Mouse (Mus musculus): Measurements from ENCODE around the gene Pgap3.

Gene Pgap3

DNA sequence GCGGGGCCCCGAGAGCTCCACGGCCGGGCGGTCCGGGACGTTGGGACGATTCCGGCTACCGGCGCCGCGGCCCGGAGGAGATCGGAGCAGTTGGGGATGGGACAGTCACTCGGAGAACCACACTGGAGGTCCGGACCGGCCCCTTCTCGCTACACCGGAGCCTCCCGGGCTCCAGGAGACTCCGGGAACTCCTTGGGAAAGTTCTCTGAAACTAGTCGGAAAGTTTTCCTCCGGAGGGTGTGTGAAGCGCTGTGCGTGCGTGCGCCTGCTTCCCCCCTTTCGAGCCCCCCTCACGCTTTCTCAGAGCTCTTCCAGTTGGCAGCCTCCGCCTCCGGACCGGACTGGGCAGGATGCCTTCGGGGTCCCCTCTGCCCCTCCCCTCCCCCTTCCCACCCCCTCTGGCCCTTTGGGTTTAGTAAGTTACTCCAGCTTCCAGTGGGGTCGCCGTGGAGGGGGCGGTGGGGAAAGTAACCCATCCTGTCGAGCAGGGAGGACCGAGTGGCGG is 12.6 kb upstream of the Pgap3 start:
- peak; percentile 61 for DNase-seq (ENCODE audit: extremely low read depth, insufficient read length, low spot score)

DNA sequence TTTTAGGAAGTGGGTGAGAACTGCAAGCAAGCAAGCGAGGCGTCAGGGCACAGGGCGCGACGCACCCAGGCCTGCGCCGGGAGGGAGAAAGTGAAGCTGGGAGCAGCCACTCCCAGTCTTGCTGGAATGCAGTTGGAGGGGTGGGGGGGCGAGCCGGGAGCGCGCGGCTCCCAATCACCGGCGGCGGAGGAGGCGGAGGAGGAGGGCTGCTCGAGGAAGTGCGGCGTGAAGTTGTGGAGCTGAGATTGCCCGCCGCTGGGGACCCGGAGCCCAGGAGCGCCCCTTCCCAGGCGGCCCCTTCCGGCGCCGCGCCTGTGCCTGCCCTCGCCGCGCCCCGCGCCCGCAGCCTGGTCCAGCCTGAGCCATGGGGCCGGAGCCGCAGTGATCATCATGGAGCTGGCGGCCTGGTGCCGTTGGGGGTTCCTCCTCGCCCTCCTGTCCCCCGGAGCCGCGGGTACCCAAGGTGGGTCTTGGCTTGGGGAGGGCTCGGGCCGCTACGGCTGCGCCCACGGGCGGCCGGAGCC is 12.0 kb upstream of the Pgap3 start, which contains the start of gene Erbb2:
Erbb2 (plus strand) TSS at position 198 of the 524 bp plus-strand sequence.
- DNase-seq (ENCODE audit: extremely low read depth, insufficient read length, low spot score): peak; percentile 94

DNA sequence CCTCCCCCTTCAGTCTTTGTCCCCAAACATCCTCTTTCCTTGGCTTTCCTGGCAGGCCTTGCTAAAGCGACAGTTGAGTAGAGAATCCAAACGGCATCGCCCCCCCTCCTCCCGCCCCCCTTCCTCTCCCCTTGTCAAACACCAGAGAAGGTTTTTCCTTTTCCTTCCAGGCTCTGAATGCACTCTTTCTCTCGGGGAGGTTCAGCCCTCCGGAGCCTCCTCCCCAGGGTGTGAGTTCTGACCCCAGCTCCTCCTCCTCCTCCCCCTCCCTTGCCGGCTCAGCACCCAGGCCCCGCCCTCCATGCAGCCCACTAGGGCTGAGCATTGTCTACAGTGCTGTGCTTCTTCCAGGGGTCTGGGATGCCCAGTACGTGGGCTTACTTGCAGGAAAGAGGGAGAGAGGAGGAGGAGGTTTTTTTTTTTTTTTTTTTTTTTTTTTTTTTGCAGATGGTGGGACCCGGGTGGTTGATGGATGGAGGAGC is 9.1 kb upstream of the Pgap3 start:
- DNase-seq (ENCODE audit: extremely low read depth, insufficient read length, low spot score): no peak

DNA sequence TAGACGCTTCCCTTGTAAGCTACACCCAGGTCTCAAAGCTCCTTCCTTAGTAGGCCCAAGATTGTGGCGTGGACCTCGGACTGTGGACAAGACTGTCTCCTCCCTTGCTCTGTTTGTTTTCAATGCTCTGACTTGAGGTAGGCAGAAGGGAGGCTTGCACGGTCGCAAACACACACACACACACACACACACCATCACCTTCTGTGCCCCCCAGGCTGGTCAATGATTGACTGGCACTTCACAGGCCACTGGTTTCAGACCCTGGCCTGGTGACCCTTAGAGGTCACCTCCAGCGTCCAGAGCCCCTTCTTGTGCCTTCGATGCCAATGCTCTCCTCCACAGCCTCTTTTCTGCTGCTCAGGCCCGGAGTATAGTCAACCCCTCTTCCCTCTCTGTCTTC is 8.6 kb upstream of the Pgap3 start:
- no peak for DNase-seq (ENCODE audit: extremely low read depth, insufficient read length, low spot score)

DNA sequence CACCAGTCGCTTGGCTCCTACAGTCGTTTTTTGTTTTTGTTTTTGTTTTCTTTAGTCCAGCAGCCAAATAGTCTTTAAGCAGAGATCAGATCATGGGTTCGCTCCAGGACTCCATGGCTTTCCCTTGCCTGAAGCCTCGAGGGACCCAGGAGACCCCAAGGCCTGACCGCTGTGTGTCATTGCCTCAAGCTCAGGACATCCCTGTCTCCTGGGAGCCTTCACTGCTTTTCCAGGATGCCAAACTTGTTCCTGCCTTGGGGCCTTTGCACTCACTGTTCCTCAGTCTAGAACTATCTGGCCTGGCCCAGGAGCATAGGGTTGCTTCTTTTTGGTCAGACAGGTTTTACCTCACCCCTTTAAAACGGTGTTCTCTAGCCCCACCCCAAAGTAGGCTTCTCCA is 6.3 kb upstream of the Pgap3 start:
- DNase-seq (ENCODE audit: extremely low read depth, insufficient read length, low spot score): no peak

DNA sequence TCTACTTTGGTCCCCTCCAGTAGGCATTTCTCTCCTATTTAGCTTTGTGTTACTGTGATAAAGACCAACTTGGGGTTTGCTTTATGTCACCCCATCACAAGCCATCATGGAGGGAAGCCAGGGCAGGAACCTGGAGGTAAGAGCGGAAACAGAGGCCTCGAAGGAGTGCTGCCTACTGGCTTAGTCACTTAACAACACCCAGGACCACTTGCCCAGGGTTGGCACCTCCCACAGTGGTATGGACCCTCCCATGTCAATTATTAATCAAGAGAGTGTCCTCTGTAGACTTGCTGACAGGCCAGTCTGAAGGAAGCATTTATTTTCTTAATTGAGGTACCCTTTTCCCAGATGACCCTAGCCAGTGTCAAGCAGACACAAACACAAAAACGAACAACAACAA is 526 bp upstream of the Pgap3 start:
- DNase-seq (ENCODE audit: extremely low read depth, insufficient read length, low spot score): no peak

DNA sequence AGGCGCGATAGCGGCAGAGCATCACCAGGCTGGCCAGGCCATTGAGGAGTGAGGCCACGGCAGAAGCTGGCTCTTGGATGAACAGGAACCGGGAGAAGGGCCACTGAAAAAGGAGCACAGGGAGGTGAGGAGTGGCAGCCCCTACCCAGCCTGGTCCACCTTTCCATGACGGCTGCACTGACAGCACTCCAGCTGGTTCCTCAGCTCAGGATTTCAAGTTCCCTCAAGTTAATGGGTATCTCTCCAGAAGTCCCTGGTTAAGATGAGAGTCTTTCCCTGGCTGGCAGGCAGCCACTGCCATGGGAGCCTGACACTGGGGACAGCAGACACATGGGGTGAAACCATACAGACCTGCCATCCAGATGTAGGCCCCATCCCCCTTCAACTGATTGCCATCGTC is 2.3 kb downstream of the Pgap3 start:
- no peak for DNase-seq (ENCODE audit: extremely low read depth, insufficient read length, low spot score)

DNA sequence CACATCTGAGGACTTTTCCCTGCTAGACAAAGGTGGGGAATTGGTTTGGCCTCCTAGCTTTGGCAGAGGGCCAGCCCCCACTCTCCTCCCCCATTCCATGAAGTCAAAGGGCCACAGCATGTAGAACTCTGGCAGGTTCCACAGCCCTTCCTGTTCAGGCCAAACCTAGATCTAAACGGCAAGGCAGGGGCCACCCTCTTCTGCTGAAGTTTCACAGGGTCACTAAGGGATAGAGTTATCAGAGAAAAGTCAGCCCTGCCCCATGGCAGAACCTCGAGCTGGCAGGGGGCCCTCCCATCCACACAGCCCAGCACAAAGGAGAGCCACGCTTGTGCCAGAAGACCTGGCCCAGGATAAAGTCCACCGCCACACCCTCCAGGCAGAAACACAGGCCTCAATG is 5.2 kb downstream of the Pgap3 start:
- no peak for DNase-seq (ENCODE audit: extremely low read depth, insufficient read length, low spot score)

DNA sequence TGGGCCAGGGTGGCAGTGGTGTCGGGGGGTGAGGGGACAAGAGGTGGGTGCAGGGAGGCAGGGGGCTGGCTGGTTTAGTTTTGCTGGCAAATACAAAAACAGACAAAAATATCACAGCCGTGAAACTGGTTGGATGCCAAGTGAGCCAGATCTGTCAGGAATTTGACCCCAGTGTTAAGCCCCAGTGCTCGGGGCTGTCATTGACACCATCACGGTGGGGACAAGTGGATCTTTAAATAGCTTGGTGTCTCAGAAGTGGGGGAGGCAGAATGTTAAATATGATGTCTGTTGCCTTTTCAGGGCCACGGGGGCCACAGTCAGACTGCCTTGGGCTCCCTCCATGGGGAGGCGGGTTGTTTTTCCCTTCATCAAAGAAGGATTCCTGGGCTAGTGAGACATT is 6.0 kb downstream of the Pgap3 start:
- no peak for DNase-seq (ENCODE audit: extremely low read depth, insufficient read length, low spot score)

DNA sequence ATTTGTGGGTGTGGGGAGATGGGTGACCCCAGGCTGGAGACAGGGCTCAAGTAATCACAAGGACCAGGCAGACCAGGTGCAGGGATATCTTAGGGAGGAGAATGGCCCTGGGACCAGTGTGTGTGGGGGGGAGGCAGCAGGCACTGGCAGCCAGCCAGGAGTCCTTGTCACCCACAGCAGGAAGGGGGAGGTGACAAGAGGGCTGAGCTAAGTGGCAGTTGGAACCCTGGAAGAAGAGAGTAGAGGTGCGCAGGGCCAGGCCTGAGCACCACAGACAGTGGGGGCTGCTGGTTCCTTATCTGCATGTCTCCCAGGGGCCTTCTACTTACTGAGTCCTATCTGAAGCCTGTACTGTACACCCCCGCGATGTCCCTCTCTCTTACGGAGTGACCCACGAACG is 7.0 kb downstream of the Pgap3 start:
- no peak for DNase-seq (ENCODE audit: extremely low read depth, insufficient read length, low spot score)

DNA sequence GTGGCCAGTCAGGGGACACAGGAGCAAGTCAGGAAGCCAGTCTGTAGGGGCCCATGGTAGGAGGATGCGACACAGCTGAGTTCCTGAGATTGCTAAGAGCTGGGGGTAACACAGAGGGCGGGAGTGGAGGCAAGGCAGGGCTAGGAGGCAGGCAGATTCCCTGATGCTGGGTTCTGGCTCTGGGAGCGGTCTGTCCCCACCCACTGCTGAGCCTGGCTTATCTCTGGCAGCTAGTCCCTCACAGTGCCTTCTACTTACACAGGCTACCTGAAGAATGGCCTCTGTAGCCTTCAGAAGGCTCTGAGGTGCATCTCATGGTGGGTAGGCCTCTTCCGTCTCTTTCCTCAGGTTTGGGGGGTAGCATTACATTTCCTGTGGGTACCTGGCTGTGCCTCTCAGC is 7.6 kb downstream of the Pgap3 start:
- DNase-seq (ENCODE audit: extremely low read depth, insufficient read length, low spot score): no peak

DNA sequence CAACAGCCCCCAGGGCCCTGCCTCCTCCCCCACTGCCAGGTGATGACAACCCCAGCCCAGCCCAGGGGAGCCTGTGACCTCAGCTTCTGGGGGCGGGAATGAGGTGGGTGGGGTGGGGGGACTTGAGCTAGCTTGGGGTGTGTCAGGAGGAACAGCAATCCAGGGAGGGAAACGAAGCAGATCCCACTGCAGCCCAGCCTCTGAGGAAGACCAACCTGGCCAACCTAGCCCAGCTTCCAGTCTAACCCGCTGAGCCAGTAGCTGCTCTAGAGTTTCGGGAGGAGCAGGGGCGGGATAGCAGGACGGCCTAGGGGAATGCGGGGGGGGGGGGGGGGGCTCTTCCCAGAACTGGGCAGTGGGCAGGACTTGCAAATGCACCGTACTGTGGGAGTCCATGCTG is 8.3 kb downstream of the Pgap3 start:
- no peak for DNase-seq (ENCODE audit: extremely low read depth, insufficient read length, low spot score)

DNA sequence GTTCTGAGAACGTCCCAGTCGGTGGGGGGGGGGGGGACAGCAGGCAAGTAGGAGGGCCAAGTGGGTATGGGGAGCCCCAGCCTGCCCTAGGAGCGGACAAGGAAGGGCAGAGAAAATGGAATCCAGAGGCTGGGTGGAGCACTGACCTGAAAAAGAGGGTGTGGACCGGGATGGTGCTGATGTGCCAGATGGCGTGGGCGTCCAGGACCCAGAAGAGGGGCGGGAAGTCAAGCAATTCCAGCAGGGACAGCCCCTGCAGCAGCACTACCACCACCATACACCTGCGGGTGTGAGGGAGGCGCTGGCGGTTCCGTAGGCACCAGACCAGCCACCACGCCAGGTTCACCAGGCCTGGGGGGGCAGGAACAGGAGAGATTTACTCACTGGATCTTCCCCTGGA is 10.1 kb downstream of the Pgap3 start:
- no peak for DNase-seq (ENCODE audit: extremely low read depth, insufficient read length, low spot score)

DNA sequence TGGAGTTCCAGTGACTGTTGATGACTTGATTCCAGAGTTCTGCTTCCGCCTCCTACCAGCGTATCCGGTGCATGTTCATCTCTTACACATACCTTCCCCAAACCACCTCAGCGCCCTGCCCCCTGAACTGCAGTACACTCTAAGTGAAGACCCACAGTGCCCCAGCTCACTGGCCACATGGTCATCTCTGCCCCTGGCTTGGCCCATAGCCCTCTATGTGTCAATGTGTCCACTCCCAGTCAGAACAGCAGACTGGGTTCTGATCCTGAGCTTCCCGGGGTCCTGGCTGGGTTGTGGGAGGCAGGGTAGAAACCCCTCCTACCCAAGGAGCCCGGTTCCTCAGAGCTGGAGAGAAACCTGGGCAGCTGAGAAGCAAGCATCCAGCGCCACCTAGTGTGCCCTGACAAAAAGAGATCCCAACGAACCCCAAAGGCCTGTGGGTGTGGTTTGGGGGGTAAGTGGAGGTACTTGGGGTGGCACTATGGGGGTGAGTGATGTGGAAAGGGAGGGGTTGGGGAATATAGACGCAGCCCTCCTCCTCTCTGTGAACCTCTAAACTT is 11.0 kb downstream of the Pgap3 start:
- DNase-seq (ENCODE audit: extremely low read depth, insufficient read length, low spot score): no peak

DNA sequence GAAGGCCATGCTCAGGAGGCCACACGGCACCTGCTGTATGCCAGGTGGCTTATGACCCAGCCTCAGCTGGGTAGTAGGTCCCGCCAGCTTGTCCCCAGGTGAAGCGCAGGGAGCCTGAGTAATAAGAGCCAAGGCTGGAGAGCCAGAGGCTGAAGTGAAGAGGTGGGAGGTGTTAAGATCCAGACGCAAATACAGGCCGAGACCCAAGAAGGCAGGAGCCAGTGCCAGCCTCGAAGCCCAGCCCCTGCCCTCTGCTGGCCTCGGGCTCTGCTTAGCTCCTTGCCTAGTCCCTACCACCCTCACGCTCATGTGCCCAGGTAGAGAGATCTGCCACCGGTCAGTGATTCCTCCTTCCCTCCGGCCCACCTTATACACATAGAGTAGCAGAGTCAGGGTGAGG is 12.0 kb downstream of the Pgap3 start:
- DNase-seq (ENCODE audit: extremely low read depth, insufficient read length, low spot score): no peak

DNA sequence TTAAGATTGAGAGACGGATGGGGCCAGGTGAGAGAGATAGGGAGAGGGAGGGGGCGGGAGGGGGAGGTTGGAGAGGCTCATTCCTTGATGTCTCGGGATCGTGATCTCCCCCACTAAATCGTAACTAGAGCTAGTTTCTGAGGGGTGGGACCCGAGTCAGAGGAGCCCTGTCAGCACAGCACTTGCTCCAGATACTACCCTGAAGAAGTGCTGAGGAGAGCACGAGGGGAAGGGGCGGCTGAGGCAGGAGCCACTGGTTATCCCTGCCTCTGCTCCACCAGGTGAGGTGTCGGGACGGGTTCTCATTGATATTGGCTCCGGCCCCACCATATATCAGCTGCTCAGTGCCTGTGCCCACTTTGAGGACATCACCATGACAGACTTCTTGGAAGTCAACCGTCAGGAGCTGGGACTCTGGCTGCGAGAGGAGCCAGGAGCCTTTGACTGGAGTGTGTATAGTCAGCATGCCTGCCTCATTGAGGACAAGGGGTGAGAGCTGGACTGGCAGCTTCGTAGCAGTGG is 13.2 kb downstream of the Pgap3 start:
- no peak for DNase-seq (ENCODE audit: extremely low read depth, insufficient read length, low spot score)

DNA sequence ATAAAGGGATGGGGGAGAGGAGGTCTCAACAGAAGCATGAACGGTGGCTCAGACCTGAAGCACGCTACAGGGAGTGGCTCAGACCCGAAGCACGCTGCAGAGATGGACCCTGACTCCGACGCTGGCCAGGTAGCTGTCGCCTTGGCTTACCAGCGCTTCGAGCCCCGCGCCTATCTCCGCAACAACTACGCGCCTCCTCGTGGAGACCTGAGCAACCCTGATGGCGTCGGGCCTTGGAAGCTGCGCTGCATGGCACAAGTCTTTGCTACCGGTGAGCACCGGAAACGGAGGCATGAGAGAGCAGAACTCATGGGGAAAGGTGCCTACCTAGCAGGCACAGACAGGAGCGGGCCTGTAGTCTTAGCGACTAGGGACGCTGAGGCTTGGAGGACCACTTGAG is 13.7 kb downstream of the Pgap3 start:
- DNase-seq (ENCODE audit: extremely low read depth, insufficient read length, low spot score): no peak

DNA sequence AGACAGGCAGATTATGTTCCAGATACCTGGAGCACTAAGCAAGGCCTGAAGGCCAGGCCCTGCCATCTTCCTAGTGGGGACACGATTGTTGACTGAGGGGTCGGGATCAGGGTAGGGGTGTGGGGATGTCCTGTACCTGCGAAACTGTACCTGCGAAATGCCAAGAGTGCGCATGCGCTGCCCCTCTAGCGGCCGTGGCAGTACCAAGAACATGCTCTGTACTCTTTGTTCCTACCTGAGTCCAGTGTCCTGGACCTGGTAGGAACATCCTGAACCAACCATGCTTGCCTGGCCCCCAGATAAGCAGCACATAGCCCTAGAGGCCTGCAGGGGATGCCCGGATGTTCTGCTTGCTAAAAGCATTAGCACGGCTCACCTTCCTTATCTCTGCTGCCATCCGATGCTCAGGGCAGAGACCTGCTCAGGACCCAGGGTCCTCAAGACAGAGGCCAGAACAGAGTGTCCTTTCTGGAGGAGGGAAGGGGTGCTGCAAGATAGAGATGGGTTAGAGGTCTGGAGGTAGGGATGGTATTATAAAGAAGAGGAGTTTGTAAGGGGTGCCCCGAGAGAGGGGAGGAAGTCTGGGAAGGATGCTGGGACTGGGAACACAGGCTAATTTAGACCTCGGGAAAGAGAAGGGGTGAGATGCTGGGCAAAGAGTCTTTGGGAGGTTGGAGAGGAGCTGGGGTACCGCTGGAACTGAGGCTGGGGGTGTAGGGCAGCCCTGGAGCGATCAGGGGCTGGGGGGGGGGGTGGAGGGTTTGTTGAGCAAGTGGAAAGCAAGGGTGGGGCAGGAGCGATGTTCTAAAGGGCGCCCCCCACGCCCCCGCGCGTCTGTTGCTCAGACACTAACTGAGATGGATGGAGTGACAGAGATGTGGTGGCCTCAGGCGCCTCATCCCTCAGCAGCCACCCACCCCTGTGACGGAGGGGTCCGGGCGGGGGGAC is 14.4 kb downstream of the Pgap3 start, which contains the start of gene Pnmt:
Pnmt (plus strand) TSS at position 813 of the 948 bp plus-strand sequence.
- no peak for DNase-seq (ENCODE audit: extremely low read depth, insufficient read length, low spot score)

DNA sequence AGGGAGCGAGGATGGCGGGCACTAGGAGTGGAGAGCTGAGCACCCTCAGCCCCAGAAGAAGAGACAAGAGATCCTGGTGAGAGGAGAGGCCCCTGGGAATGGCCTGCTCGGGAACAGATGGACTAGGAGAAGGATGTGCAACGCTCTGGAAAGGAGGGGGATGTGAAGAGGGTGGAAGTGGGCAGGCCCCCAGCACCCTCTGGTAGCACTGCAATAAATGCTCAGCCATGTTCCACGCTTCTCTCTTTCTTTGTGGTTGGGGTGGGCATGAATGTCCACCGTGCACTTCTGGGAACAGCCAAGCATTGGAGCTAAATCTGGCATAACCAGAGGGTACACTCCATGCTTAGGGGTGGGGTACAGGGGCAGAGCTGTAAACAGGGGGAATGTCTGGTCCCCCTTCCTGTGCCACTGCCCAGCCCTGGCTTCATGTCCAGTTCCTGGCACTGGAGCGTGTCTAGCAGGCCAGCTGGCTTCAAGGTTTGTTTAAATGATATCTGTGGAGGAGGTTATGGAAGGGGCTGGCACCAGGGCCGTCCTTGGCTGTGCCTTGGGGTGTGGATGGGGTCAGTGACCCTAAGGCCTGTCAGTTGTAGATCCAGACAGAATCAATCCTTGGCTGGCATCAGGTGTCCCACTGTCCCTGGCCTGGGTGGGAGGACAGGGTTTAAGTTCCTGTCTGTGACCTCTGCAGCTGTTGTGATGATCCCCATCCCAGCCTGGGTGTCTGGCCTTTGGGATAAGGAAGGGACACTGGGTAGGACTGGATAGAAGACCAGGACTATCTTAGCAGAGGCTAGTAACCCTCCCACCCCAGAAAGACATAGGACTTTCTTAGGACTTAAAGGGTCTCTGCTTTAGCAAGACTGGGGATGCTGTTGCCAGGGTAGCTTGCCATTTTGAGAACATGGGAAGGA is 15.3 kb downstream of the Pgap3 start:
- no peak for DNase-seq (ENCODE audit: extremely low read depth, insufficient read length, low spot score)

DNA sequence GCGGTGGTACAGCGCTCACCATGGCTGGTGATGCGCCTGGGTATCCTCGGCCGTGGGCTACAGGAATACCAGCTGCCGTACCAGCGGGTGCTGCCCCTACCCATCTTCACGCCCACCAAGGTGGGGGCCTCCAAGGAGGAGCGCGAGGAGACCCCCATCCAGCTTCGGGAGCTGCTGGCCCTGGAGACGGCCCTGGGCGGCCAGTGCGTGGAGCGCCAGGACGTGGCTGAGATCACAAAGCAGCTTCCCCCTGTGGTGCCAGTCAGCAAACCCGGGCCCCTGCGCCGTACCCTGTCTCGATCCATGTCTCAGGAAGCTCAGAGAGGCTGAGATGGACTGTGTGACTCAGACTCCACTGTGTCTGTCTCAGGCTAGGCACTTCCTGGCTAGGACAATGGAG is 16.1 kb downstream of the Pgap3 start:
- DNase-seq (ENCODE audit: extremely low read depth, insufficient read length, low spot score): no peak

Measured in 3134 (cell line).